Mouse (Mus musculus): ENCODE results near the gene Sugct.

The Sugct gene

DNA sequence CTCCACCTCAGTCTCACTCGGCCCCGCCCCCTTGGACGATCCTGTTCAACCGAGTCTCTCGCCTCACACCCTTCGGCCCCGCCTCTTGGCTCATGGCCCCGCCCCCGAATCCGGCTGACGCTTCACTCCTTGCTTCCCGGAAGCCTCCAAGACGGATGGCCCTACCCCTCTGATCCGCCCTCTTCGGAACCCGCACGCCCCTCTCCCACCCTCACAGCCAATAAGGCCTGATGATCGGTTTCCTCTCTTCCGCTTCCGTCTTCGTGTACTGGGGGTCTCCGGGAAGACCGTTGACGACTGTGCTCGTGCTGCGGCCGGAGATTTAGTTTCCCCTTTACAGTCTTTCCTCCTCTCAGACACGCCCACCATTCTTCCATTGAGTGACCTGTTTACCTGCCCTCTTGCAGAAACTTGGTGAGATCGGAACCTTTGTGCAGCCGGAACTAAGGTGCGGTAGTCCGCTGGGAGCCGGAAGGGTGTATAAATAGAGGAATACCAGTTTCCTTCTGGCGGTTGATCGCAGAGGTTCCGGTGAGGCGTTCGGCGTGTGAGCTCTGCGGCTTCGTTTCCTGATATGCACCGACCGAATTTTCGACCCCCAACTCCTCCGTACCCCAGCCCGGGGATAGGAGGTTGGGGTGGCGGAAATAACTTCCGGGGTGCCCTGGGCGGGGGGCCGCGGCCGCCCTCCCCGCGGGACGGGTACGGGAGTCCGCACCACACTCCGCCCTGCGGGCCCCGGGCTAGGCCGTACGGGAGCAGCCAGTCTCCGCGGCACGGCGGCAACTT is at the start of gene Sugct, which contains the start of gene Mplkip:
Sugct (minus strand) TSS at position 643 of the 789 bp plus-strand sequence.
Mplkip (plus strand) TSS at position 282 of the 789 bp plus-strand sequence.
- peak; percentile 100 for DNase-seq (ENCODE audit: low spot score)

DNA sequence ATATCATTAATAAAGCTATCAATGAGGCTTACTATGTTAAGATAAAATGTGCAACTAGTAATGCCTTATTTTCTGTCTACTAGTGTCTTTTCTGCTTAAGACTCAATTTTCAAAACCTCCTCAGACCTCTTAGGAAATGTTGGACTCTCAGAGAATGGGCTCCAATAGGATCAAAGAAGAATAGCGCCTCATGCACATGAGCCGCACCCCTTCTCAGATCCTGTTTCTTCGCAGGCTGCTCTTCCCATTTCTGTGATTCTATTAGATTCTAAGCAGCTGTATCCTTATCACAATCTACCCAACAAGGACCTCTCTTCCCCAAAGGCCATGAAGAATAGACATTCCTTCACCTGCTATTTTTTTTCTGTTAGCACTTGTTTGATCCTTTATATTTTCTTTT is 33.4 kb upstream of the Sugct start:
- no peak for DNase-seq (ENCODE audit: low spot score)

DNA sequence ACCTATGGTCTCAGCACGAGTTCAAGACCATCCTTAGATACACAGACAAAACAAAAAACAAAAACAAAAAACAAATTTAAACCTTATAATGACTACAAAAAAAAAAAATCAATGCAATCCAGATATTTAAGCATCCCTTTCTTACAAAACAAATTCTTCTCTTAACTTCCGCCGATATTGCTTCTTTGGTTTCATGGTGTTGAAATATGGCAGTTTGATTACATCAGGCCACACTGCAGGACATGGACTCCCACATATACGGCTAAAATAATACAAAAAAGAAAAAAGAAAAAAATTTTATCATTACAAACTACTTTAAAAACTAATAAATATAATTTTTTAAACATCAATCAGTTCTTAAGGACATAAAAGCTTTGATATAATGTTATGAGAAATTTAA is 32.6 kb upstream of the Sugct start:
- DNase-seq (ENCODE audit: low spot score), result no peak

DNA sequence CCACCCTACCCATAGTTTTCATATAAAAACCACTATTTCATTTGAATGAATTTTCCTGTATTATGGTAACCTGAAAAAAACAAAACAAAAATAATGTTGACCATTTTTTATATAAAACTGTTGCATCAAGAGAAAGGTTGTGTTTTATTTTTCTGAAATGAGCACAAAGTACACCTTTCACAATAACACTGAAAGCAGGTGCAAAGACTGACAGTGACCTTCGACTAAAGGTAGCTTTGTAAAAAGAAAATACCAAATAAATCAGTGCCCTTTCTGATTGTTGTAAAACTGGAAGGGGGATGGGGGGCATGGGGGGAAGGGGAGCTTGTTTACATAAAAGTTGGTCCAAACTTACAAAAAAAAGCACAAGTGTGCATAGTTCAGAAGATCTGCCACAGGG is 22.0 kb upstream of the Sugct start:
- no peak for DNase-seq (ENCODE audit: low spot score)

DNA sequence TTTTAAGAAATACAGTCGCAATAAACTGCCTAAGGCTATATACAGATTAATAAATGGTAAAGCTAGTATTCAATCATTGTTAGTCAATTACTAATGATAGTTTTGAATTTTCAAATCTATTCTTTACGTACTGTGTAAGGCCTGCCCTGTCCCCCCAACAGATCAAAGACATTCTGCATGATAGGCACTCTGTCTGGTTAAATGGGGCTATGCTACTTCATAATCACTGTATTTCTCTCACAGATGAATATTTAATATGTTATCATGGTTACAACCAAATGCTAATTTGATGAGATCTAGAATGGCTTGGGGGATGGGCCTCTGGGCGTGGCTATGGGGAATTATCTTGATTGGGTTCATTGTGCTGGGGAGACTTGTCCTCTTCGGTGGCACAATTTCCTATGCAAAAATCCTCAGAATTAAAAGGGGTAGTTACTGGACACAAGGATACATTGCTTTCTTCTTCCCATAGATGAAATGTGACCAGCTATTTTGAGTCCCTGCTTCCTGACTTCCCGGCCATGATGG is 13.5 kb upstream of the Sugct start:
- DNase-seq (ENCODE audit: low spot score), result no peak

DNA sequence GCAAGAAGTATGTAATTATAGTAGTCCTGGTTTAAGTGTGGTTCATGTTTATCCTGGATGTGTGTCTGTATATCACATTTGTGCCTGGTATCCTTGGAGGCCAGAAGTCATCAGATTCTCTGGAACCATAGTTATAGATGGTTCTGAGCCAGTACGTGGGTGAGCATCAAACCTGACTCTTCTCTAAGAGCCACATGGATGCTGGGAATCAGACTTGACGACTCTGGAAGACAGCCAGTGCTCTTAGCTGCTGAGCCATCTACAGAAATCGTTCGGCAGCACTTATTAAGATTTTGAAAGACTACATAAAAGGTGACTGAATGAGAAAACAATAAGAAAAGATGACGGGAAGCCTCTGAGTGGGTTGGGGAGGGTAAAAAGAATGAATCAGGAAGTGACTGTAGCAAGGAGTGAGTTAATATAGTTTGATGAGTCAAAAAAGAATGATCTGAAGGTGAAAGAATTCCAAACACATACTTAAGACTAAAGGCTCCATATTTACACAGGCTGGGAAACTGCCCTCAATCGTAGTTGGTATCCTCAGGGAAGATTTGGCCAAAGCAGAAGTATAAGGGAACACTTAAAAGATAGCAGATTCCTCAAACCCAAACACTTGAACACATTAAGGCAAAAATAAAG is 10.0 kb upstream of the Sugct start:
- no peak for DNase-seq (ENCODE audit: low spot score)

DNA sequence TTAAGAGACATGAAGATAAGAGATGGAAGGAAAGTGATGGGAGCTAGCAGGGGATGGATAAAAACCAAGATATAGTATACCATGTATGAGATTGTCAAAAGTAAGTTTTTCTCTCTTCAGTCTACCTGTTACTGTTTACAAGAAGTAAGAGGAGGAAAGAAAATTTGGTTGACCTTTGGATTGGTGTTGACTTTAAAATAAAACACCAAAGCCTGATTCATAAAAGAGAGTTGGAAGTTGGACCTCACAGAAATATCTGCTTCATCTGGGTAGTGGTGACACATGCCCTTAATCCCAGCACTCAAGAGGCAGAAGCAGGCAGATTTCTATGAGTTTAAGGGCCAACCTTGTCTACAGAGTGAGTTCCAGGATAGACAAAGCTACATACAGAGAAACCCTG is 7.0 kb upstream of the Sugct start:
- no peak for DNase-seq (ENCODE audit: low spot score)

DNA sequence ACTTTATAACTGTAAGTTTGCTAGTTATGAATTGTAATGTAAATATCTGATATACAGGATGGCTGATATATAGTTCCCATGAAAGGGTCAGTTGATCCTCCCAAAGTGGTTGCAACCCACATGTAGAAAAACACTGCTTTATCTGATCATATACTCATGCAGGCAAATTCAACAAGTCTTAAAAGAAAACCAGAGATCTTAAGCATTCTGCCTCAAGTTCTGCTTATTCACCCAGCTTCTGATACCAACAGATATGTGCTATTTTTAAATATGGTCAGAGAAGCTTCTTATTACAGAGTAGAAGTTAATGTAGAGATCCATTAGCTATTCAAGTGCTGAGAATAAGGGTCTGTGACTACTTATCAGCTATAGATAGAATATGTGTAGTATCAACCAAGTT is 6.0 kb upstream of the Sugct start:
- no peak for DNase-seq (ENCODE audit: low spot score)

DNA sequence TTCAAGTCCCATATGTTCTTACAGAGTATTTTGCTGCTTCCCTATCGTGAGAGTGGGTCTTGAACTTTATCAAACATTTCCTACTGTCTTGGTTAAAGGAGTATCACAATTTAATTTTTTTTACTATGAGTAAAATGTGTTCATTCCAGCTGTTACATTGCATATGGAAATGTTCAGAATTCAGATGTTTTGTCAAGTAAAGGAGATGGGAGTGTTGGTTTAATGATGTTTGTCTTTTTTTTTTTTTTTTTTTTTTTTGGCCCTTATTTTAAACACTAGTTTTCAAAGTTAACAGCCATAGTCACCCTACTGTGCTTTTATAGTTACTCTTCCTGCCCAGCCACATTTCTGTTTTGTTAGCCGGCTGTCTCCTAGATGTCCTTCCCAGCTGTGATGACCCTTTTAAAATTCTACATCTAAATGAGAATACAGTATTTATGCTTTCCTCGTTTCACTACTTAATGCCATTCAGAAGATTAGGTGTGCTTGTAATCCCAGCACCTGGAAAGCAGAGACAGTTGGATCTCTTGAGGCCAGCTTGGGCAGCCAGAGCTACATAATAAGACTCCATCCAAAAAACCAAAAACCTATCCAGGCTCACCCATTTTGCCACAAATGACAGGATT is 4.8 kb upstream of the Sugct start:
- no peak for DNase-seq (ENCODE audit: low spot score)

DNA sequence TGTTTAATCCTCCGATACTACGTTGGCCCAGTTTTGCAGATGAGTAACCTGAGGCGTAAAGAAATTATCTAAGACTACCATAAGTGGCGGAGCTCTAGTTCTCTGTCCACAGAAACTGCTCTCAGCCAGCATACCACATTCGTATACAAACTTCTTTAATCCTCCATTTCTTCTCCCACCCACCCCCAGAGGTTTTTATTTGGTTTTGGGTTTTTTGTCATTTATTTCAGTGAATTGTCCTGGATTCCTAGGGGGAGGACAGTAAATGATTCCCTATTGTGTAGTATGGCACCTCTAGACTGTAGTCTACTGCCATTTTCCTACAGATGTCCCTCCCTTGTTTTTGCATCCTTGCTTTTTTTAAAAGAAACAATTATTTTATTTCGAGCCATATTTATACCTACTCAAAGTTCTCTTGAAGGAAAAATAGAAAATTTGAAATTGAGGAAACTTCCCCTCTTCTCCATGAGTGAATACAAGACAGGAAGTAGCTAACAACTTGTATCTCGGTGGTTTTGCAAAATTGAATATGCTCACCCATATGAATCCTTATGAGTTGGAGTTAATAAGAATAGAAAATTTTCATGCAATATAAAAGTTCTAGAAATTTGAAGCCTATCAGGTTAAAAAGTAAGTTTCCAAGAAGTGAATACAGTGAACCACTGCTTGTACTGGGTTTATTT is 686 bp upstream of the Sugct start:
- DNase-seq (ENCODE audit: low spot score), result peak; percentile 36

DNA sequence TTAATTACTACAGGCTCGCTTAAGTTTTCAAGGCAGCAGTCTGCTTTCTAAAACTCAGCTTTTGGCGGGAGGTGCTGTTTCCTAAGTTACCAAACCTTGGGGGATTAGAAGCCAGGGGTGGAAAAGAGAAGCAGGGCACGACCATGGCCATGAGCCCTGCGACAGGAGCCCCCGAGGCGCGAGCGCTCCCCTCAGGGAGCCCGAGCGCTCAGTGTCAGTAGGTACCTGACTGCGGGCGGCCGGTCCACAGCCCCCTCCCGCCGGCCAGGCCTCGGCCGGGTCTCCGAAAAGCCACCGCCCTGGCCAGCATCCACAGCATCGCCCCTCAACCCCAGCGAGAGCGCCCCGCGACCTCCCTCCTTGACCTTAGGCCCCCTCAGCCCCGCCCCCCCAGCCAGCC is 939 bp downstream of the Sugct start:
- DNase-seq (ENCODE audit: low spot score), result peak; percentile 46

DNA sequence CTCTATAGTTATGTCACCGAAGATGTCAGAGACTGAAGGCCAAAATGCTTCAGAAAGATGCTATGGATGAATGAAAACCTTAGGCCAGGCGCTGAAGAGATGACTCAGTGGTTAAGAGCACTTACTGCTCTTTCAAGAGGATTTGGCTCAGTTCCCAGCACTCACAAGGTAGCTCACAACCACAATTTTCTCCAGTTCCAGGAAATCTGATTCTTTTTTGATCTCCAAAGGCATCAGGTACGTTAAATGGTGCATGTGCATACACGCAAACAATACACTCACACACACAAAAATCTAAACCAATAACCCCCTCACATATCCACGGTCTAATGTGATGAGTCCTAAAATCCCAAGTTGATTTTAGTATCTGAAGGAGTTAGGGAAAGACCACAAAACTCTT is 1.5 kb downstream of the Sugct start:
- peak; percentile 28 for DNase-seq (ENCODE audit: low spot score)

DNA sequence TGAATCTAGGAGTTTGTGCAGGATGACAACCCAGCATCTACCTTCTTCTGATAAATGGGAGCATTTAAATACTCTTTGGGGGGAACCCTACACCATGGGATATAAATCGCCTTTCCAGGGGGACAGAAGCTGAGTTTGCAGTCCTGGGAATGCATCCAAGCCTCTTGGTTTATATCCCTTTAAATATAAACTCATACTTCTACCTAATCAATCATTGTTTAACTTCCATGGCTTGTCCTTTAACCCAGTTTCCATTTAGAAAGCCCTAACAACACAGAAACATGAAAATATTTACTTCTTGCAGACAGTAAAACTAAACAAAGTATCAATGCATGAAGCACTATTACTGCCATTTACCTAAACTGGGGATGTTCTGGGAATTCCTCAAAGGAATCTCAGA is 3.9 kb downstream of the Sugct start:
- no peak for DNase-seq (ENCODE audit: low spot score)

DNA sequence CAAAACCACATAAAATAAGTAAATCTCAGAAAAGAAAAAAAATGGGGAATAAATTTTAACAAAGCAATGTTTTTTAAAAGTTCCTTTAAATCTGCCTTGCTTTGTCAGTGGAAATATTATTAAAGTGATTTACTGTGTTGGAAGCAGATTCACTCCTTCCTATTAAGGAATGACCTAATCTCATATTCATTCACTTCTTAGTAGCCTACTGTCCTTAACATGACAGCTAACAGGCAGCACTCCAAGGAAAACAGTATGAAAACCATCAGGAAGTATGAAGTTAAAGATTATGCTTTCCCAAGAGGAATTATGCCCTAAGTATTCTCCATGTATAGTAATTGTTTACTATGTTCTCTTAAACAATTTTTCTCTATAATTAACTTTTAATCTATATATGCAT is 4.7 kb downstream of the Sugct start:
- peak; percentile 69 for DNase-seq (ENCODE audit: low spot score)

DNA sequence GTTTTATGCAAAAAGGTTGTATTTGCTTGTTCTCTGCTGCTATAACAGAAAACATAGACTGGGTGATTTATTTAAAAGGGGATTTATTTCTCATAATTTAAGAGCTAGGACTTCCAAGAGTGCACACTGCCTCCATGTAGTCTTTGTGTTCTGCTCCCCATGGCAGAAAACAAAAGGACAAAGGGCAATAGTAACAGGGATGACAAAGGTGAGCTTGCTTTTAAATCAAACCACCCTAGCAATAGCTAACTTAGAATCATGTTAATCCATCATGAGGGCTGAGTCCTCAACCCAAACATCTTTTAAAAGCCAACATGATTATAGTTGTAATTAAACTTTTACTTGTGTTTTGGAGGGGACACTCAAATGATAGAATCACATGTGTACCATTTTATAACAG is 5.9 kb downstream of the Sugct start:
- no peak for DNase-seq (ENCODE audit: low spot score)

DNA sequence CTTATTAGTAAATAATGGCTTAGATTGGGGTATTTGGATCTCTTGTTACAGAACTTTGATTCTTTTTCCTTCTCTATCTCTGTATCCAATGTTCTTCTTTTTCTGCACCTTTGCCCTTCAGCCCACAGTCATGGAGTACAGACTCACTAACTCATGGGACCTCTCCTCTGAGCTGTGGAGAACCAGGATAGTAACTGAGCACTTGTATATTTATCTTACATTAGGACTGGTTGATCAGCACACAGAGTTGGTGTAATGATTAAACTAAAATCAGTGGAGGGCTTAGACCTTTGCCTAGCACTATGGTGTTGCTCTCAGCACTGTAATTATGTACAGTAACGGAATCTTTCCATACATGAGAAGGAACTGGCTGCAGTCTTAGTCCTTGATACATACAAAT is 24.2 kb downstream of the Sugct start:
- DNase-seq (ENCODE audit: low spot score), result no peak

DNA sequence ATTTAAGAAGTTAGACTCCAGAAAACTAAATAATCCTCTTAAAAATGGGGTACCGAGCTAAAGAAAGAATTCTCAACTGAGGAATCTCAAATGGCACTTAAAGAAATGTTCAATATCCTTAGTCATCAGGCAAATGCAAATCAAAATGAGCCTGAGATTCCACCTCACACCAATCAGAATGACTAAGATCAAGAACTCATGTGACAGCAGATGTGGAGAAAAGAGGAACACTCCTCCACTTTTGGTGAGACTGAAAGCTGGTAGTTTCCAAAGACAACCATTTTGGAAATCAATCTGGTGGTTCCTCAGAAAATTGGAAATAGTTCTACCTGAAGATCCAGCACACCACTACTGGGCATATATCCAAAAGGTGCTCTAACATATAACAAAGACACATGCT is 28.0 kb downstream of the Sugct start:
- no peak for DNase-seq (ENCODE audit: low spot score)

DNA sequence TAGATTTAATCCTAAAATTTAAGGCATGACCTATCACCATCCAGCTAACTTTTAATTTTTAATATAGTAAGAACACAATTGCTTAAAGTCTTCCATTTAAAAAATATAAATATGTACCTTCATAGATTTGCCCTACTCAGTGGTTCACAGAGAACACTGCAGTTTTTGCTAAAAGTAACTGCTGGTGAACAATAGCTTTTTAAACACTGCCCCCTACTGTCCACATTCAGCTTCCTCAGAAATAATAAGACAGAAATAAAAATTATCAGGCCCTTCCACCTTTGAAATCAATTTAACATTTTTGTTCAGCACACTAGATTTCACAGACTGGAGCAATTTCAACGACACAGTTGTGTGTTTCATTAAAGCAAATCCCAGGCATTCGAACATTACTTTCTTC is 53.1 kb downstream of the Sugct start:
- DNase-seq (ENCODE audit: low spot score), result peak; percentile 10

DNA sequence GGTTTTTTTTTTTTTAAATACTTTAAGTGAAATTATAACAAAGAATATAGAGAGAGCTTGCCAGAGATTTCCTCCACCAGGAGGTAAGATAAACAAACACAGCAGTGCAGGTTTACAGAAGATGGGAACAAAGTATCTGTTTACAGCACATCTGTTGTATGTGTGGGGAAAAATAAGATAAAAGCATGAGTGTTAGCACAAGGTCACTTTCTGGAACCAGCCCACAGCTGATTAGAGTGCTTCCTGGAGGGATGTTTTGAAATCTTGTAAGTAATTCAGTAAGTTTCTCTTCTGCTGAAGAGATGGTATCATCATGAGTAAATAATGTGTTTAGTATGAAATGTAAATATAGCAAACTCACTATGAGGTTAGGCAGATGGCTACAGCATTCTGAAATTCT is 57.3 kb downstream of the Sugct start:
- DNase-seq (ENCODE audit: low spot score), result no peak

DNA sequence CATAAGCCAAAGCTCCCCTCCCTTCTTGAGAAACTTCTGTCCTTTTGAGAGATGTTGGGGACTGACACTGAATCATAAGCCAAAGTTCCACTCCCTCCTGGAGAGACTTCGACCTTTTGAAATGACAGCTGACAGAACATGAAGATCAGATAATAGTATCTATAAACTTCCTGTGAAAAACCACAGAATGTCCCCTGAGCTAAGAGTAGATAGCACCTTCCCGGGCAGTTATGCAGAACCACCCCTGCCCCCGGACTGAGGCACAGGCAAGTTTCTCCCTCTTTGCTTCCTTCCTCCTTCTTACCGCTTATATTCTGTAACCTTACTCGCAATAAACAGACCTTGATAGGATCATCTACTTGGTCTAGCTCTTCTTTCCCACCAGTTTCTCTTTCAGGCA is 68.2 kb downstream of the Sugct start:
- no peak for DNase-seq (ENCODE audit: low spot score)

DNA sequence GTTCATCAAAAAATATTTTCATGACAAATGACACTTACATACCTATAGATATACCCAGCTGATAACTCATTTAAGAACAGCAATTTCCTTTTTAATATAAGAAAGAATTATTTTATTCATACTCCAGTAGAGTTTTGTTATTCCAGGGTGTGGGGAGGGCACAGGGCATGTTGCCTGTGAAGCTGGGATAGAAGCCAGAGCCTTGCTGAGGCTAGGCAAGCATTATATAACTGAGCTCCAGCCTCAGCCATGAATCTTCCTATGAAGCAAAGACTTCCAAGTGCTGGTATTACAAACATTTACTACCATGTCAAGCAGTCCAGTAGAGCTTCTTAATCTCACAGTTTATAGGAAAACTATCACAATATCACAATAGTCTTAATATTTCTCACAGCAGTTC is 70.4 kb downstream of the Sugct start:
- DNase-seq (ENCODE audit: low spot score), result peak; percentile 67

DNA sequence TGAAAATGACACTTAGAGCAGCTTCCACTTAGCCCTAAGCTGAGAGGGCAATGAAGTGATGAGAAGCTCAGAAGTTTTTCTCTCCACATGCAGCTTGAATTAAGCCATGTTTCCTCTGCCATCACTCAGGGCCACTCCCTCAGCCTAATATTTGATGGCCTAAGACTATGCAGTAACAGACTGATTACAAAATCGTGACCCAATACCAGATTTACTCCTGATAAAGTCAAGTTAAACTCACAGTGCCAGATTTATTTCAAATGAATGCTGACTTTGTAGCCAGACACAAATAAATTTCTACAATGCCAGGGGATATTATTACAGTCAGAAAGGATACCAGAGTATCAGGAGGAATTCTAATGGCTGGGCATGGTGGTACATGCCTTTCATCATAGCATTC is 89.1 kb downstream of the Sugct start:
- peak; percentile 5 for DNase-seq (ENCODE audit: low spot score)

DNA sequence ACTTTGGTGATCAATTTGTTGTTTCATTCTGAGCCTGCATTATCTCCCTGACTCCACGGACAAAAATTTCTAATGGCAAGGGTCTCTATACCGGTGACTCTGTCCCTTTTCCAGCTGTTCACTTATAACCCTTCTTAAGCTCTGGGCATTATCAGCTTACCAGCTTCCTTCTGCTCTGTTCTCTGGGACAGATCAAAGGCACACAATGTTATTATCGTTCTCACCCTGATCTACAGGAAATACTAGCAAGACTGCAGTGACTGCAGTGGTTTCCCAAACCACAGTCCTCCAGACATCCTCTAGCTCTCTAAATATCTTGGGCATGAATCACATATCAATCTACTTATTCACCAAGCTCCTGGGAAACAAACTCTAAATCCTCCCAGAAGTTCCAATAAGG is 90.7 kb downstream of the Sugct start:
- DNase-seq (ENCODE audit: low spot score), result no peak

Data from adipocyte (in vitro differentiated cells).